10 mouse cellular contexts compared by ENCODE assay signal in the genomic region with DNA sequence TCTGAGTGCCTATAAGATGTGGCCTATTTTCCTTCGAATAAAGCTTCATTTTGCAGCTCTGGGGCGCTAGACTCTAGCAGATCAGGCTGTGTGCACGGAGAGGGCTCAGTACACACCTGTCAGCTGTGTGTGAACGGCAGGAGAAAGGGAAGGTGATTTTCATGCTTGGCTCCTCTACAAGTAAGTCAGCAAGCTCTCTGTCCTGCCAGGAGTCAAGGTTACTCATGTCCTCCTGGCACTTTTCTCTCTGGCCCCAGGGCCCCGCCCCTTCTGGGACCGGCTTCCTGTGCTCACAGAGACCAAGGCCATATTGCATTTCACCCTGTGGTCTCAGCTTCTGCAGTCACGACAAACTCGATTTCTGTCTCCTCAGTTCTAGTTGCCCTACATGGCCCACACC.
A peak's percentile ranks its signal among the peaks of the same experiment; 100 is the strongest.
DNase-seq lines count a peak whose midpoint lies in the region; ATAC-seq lines count a peak whose summit lies in the region.
"Had no signal": no experiment of that assay in that cellular context is flagged by ENCODE, and none has a peak within 500 bp of the region (broad histone marks: within the 10 kb centered on the region; RNA-seq: fewer than 3 reads in every experiment).

No protein-coding gene starts in this region.

- 77% methylated on average over 8 of the region's 8 CpGs for WGBS in midbrain, embryonic 13.5 days
- WGBS in midbrain, embryonic 15.5 days, result 71% methylated on average over 8 of the region's 8 CpGs

- no peaks in the 10 kb centered on the region; the same call in 1 of the 2 replicates for H3K36me3 ChIP-seq in midbrain, embryonic 13.5 days
- no peaks in the 10 kb centered on the region for H3K36me3 ChIP-seq in midbrain, embryonic 15.5 days (replicated peaks)

- intact Hi-C loops in heart, postnatal 36 days (cut with DNase I), result loop anchor here (2.0 kb wide), 1 partner anchor 31 kb away; no protein-coding TSS in a partner anchor

- no peak overlapping the region for H3K4me3 ChIP-seq in midbrain, embryonic 13.5 days (replicated peaks)
- H3K4me3 ChIP-seq in midbrain, embryonic 15.5 days, result no peak overlapping the region
- H3K4me3 ChIP-seq: limb, embryonic 12.5 days had no signal

- 0 out of 2 replicates have a peak overlapping the region, but pooled peaks have one; percentile 11 for H3K9ac ChIP-seq in midbrain, embryonic 13.5 days (replicated peaks)
- H3K9ac ChIP-seq in midbrain, embryonic 15.5 days, result no peak overlapping the region
- H3K9ac ChIP-seq: limb, embryonic 12.5 days had no signal

- peak; percentile 54; the same call in 1 of the 2 replicates for ATAC-seq in cerebellum, adult (ENCODE audit: insufficient number of reproducible peaks, low FRiP score, low TSS enrichment)
- ATAC-seq in midbrain, embryonic 13.5 days, result no peak
- no peak for ATAC-seq in midbrain, embryonic 15.5 days (replicated peaks)
- no peak for ATAC-seq in megakaryocyte progenitor cell, adult 5-6 weeks (replicated peaks; ENCODE audit: poor library complexity)
- ATAC-seq: hindbrain, embryonic 16.5 days had no signal

- H3K27me3 ChIP-seq in midbrain, embryonic 13.5 days, result no peaks in the 10 kb centered on the region
- H3K27me3 ChIP-seq in midbrain, embryonic 15.5 days (replicated peaks), result no peaks in the 10 kb centered on the region
- H3K27me3 ChIP-seq: limb, embryonic 12.5 days had no signal

- no peak overlapping the region for H3K4me2 ChIP-seq in midbrain, embryonic 13.5 days (replicated peaks)
- no peak overlapping the region for H3K4me2 ChIP-seq in midbrain, embryonic 15.5 days
- H3K4me2 ChIP-seq: limb, embryonic 12.5 days had no signal

- no peaks in the 10 kb centered on the region for H3K9me3 ChIP-seq in midbrain, embryonic 13.5 days
- no peaks in the 10 kb centered on the region for H3K9me3 ChIP-seq in midbrain, embryonic 15.5 days
- H3K9me3 ChIP-seq: limb, embryonic 12.5 days had no signal

- H3K4me1 ChIP-seq in midbrain, embryonic 13.5 days (replicated peaks), result peaks cover 57% of the 10 kb centered on the region
- peaks cover 39% of the 10 kb centered on the region for H3K4me1 ChIP-seq in midbrain, embryonic 15.5 days

- H3K27ac ChIP-seq in midbrain, embryonic 13.5 days, result no peak overlapping the region
- H3K27ac ChIP-seq in midbrain, embryonic 15.5 days, result no peak overlapping the region
- H3K27ac ChIP-seq: limb, embryonic 12.5 days had no signal

- DNase-seq in cerebellum, postnatal 4 days (ENCODE audit: low spot score in 2 of 2), result no peak
- DNase-seq in cerebellum, postnatal 36 days, result peak; percentile 34 to 42
- peak; percentile 39 to 46 for DNase-seq in heart, postnatal 36 days
- no peak for DNase-seq in thymus, adult 18-20 months

Comparison
In these comparisons a context has a peak if more than half of its experiments do, and no peak if none do; other contexts are left out.
1. DNase-seq: peak in cerebellum, postnatal 36 days (2 of 2) and heart, postnatal 36 days (2 of 2); none in cerebellum, postnatal 4 days (0 of 2) and thymus, adult 18-20 months (0 of 2).